Mouse (Mus musculus) limb, embryonic 12.5 days (tissue): ENCODE data around the gene Rbm38. TPM values are rescaled to one million over a fixed set of nuclear protein-coding genes. Genes with fewer than 3 reads are reported as not detected.

Source experiments
- ATAC-seq: fragments of 200-750 bp; cut with Nextera tagmentation; 2 replicates; pipeline ENCODE4 v1.8.0; 2017; ENCODE audit warnings: low read depth, moderate TSS enrichment; ENCODE audit not compliant: insufficient number of reproducible peaks, insufficient read depth, low FRiP score, low TSS enrichment
- H3K27ac ChIP-seq: fragments of 300-500 bp; sonication (generic); 2 replicates; pipeline ENCODE4 v1.5.1; 2016; ENCODE audit warnings: mild to moderate bottlenecking, moderate library complexity
- H3K27me3 ChIP-seq: fragments of 300-500 bp; sonication (generic); 2 replicates; pipeline ENCODE4 v1.6.1; 2016; ENCODE audit warnings: mild to moderate bottlenecking, moderate library complexity
- H3K36me3 ChIP-seq: fragments of 300-500 bp; sonication (generic); 2 replicates; pipeline ENCODE4 v1.6.1; 2016; ENCODE audit warnings: mild to moderate bottlenecking, moderate library complexity
- H3K4me1 ChIP-seq: fragments of 300-500 bp; sonication (generic); replicated peaks from 2 replicates; pipeline ENCODE4 v1.6.1; 2016
- H3K4me2 ChIP-seq: fragments of 300-500 bp; sonication (generic); 2 replicates; pipeline ENCODE4 v1.6.1; 2016; ENCODE audit warnings: mild to moderate bottlenecking, moderate library complexity
- H3K4me3 ChIP-seq: fragments of 300-500 bp; sonication (generic); replicated peaks from 2 replicates; pipeline ENCODE4 v1.5.1; 2016; ENCODE audit warnings: mild to moderate bottlenecking
- H3K9ac ChIP-seq: fragments of 300-500 bp; sonication (generic); replicated peaks from 2 replicates; pipeline ENCODE4 v1.6.1; 2016; ENCODE audit warnings: mild to moderate bottlenecking, moderate library complexity
- H3K9me3 ChIP-seq: fragments of 300-500 bp; sonication (generic); 2 replicates; pipeline ENCODE4 v1.6.1; 2016; ENCODE audit warnings: mild to moderate bottlenecking, moderate library complexity
- WGBS: fragments of 180-500 bp; shearing (Covaris S2); methylation state at CpG from one replicate; pipeline ENCODE4 v1.1.7; 2016; 5-methylcytosine and 5-hydroxymethylcytosine counted together
- polyA plus RNA-seq: library from polyadenylated mRNA; unstranded; fragments of >200 nt; fragmentation: Nextera tagmentation; extraction: Ambion mirVana; gene quantifications from 2 replicates; pipeline ENCODE4 v1.2.1, GENCODE M21; 2016

The Rbm38 gene
- polyA plus RNA-seq, 1 experiment from 2014 or later: 40.1 TPM

GRCm38 (mm10) chr2:173037347-173037746 is 17.0 kb downstream of the Rbm38 start:
- H3K36me3 ChIP-seq: peaks cover 38% of the 10 kb centered on the region
- no peak overlapping the region for H3K4me2 ChIP-seq
- H3K4me3 ChIP-seq: no peak overlapping the region
- H3K27me3 ChIP-seq: no peaks in the 10 kb centered on the region
- WGBS: 74% methylated on average over 5 of the region's 5 CpGs
- H3K4me1 ChIP-seq: no peaks in the 10 kb centered on the region
- H3K9me3 ChIP-seq: no peaks in the 10 kb centered on the region
- H3K9ac ChIP-seq: no peak overlapping the region
- H3K27ac ChIP-seq: peak overlapping the region; percentile 12; the same call in 1 of the 2 replicates
- no peak for ATAC-seq

GRCm38 (mm10) chr2:173037827-173038607 is 17.7 kb downstream of the Rbm38 start:
- H3K9ac ChIP-seq: no peak overlapping the region
- no peaks in the 10 kb centered on the region for H3K27me3 ChIP-seq
- 78% methylated on average over 7 of the region's 7 CpGs for WGBS
- no peak overlapping the region for H3K4me3 ChIP-seq
- peak overlapping the region; percentile 12; the same call in 1 of the 2 replicates for H3K27ac ChIP-seq
- no peak; the same call in 1 of the 2 replicates for ATAC-seq
- H3K4me2 ChIP-seq: no peak overlapping the region
- no peaks in the 10 kb centered on the region; the same call in 1 of the 2 replicates for H3K4me1 ChIP-seq
- H3K36me3 ChIP-seq: peaks cover 32% of the 10 kb centered on the region
- no peaks in the 10 kb centered on the region for H3K9me3 ChIP-seq

GRCm38 (mm10) chr2:173039041-173039440 is 18.7 kb downstream of the Rbm38 start:
- Histone ChIP-seq H3K27me3 (no peaks in the 10 kb centered on the region), H3K9me3 (no peaks in the 10 kb centered on the region), H3K4me2 (no peak overlapping the region), H3K4me1 (no peaks in the 10 kb centered on the region; the same call in 1 of the 2 replicates), H3K9ac (no peak overlapping the region), H3K4me3 (no peak overlapping the region), H3K36me3 (peaks cover 21% of the 10 kb centered on the region), H3K27ac (no peak overlapping the region)
- WGBS: 89% methylated on average over 4 of the region's 4 CpGs
- ATAC-seq: no peak

GRCm38 (mm10) chr2:173040803-173041202 is 20.5 kb downstream of the Rbm38 start:
- Histone ChIP-seq H3K9me3 (no peaks in the 10 kb centered on the region), H3K4me3 (no peak overlapping the region), H3K4me1 (no peaks in the 10 kb centered on the region; the same call in 1 of the 2 replicates), H3K27ac (no peak overlapping the region), H3K27me3 (no peaks in the 10 kb centered on the region), H3K9ac (no peak overlapping the region), H3K36me3 (peaks cover 4% of the 10 kb centered on the region; the same call in 1 of the 2 replicates), H3K4me2 (no peak overlapping the region)
- ATAC-seq: no peak
- 83% methylated on average over 3 of the region's 3 CpGs for WGBS

GRCm38 (mm10) chr2:173041242-173041641 is 20.9 kb downstream of the Rbm38 start:
- H3K27ac ChIP-seq: no peak overlapping the region
- H3K4me2 ChIP-seq: no peak overlapping the region
- H3K36me3 ChIP-seq: no peaks in the 10 kb centered on the region; the same call in 1 of the 2 replicates
- 65% methylated on average over 5 of the region's 5 CpGs for WGBS
- H3K4me1 ChIP-seq: no peaks in the 10 kb centered on the region; the same call in 1 of the 2 replicates
- H3K27me3 ChIP-seq: no peaks in the 10 kb centered on the region
- ATAC-seq: no peak
- H3K9ac ChIP-seq: no peak overlapping the region
- no peak overlapping the region for H3K4me3 ChIP-seq
- no peaks in the 10 kb centered on the region for H3K9me3 ChIP-seq

GRCm38 (mm10) chr2:173041893-173042292 is 21.6 kb downstream of the Rbm38 start:
- WGBS: 71% methylated on average over 1 of the region's 1 CpGs
- H3K9me3 ChIP-seq: no peaks in the 10 kb centered on the region
- no peak for ATAC-seq
- H3K27me3 ChIP-seq: no peaks in the 10 kb centered on the region
- no peak overlapping the region for H3K27ac ChIP-seq
- no peak overlapping the region for H3K9ac ChIP-seq
- no peaks in the 10 kb centered on the region; the same call in 1 of the 2 replicates for H3K4me1 ChIP-seq
- no peaks in the 10 kb centered on the region for H3K36me3 ChIP-seq
- no peak overlapping the region for H3K4me3 ChIP-seq
- no peak overlapping the region for H3K4me2 ChIP-seq

GRCm38 (mm10) chr2:173042504-173043162 is 22.3 kb downstream of the Rbm38 start:
- H3K4me1 ChIP-seq: no peaks in the 10 kb centered on the region; the same call in 1 of the 2 replicates
- H3K9ac ChIP-seq: no peak overlapping the region
- H3K4me2 ChIP-seq: no peak overlapping the region
- no peak overlapping the region for H3K27ac ChIP-seq
- H3K27me3 ChIP-seq: no peaks in the 10 kb centered on the region
- no peak overlapping the region for H3K4me3 ChIP-seq
- 74% methylated on average over 11 of the region's 11 CpGs for WGBS
- no peaks in the 10 kb centered on the region for H3K9me3 ChIP-seq
- H3K36me3 ChIP-seq: no peaks in the 10 kb centered on the region
- ATAC-seq: no peak

- no peak for ATAC-seq
- H3K27me3 ChIP-seq: no peaks in the 10 kb centered on the region
- WGBS: 81% methylated on average over 18 of the region's 18 CpGs
- no peak overlapping the region for H3K27ac ChIP-seq
- no peaks in the 10 kb centered on the region for H3K9me3 ChIP-seq
- H3K9ac ChIP-seq: no peak overlapping the region
- no peak overlapping the region for H3K4me3 ChIP-seq
- no peak overlapping the region for H3K4me2 ChIP-seq
- H3K4me1 ChIP-seq: no peaks in the 10 kb centered on the region; the same call in 1 of the 2 replicates
- no peaks in the 10 kb centered on the region for H3K36me3 ChIP-seq
Measured at GRCm38 (mm10) chr2:173044198-173044970, 24.1 kb downstream of the Rbm38 start.

- ATAC-seq: no peak
- no peak overlapping the region for H3K27ac ChIP-seq
- WGBS: 63% methylated on average over 15 of the region's 15 CpGs
- H3K36me3 ChIP-seq: no peaks in the 10 kb centered on the region
- no peaks in the 10 kb centered on the region for H3K27me3 ChIP-seq
- peaks cover 11% of the 10 kb centered on the region for H3K4me1 ChIP-seq
- H3K9ac ChIP-seq: no peak overlapping the region
- no peak overlapping the region for H3K4me3 ChIP-seq
- no peak overlapping the region for H3K4me2 ChIP-seq
- no peaks in the 10 kb centered on the region for H3K9me3 ChIP-seq
Measured at GRCm38 (mm10) chr2:173046582-173047297, 26.4 kb downstream of the Rbm38 start.

GRCm38 (mm10) chr2:173047471-173047870 is 27.2 kb downstream of the Rbm38 start:
- no peaks in the 10 kb centered on the region for H3K36me3 ChIP-seq
- no peaks in the 10 kb centered on the region for H3K27me3 ChIP-seq
- peaks cover 11% of the 10 kb centered on the region for H3K4me1 ChIP-seq
- H3K4me3 ChIP-seq: no peak overlapping the region
- no peak overlapping the region for H3K4me2 ChIP-seq
- no peak overlapping the region for H3K9ac ChIP-seq
- WGBS: 77% methylated on average over 5 of the region's 5 CpGs
- no peaks in the 10 kb centered on the region for H3K9me3 ChIP-seq
- H3K27ac ChIP-seq: no peak overlapping the region
- ATAC-seq: no peak
